Mouse (Mus musculus) macrophage (primary cell): ENCODE results near the gene Fkbp10. TPM values are rescaled to one million over a fixed set of nuclear protein-coding genes. Genes with fewer than 3 reads are reported as not detected.
A peak's percentile ranks its signal among the peaks of the same experiment; 100 is the strongest.

Experiments
- H3K27ac ChIP-seq: fragments of 350-480 bp; formaldehyde crosslinking; 2 replicates; pipeline ENCODE4 v1.9.0; 2021
- H3K36me3 ChIP-seq: fragments of 350-480 bp; formaldehyde crosslinking; 2 replicates; pipeline ENCODE4 v1.9.0; 2021; ENCODE audit errors: inconsistent target
- H3K4me3 ChIP-seq: fragments of 350-480 bp; formaldehyde crosslinking; 2 replicates; pipeline ENCODE4 v1.9.0; 2021; ENCODE audit errors: inconsistent target
- H3K79me2 ChIP-seq: fragments of 350-480 bp; formaldehyde crosslinking; 2 replicates; pipeline ENCODE4 v1.9.0; 2021; ENCODE audit errors: inconsistent target
- WGBS: methylation state at CpG from one replicate; pipeline ENCODE4 v1.1.7; 2026; ENCODE audit warnings: inconsistent platforms; ENCODE audit not compliant: missing documents; 5-methylcytosine and 5-hydroxymethylcytosine counted together
- polyA plus RNA-seq: library from polyadenylated mRNA; stranded (reverse); fragments of 250-400 nt; gene quantifications from 3 replicates; pipeline ENCODE4 v1.2.4, GENCODE M21; 2018; ENCODE audit warnings: inconsistent platforms

Fkbp10 gene
- polyA plus RNA-seq, 1 experiment from 2014 or later: not detected

DNA sequence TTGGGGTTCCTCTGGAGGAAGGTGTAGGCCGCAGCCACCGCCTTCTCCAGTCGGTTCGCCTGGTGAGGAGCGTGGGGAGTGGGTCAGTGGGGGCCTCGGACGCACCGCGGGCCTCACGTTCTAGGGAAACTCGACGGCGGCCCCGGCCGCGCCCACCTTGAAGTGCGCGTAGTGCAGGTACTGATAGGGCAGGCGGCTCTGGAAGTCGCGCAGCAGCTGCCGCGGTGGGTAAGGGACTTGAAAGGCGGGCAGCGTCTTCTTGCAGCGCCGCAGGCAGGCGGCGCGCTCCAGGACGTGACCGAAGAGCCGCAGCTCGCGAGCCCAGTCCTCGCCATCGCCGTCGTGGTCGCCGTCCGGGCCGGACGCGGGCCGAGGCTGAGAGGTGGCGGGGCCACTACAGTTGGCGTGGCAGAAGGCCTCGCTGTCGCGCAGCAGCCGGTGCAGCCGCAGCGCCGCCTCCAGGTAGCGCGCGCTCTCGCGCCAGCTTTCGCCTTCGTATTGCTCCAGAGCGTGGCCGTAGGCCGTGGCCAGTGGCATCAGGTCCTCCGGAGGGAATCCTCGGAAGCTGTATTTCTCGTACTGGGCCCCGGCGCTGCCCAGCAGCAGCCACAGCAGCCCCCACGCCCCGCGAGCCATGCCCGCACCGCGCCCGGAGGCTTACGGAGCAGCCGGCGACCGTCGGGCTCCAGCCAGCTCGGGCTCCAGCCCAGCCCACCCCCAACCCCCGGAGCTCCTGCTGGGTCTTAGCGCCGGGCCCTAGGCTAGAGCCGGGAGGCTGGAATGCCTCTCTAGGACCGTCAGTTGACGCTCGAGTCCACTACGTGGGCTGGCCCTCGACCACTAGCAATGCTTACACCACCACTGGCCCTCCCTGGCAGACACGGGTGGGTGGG lies 1.2 kb upstream of the Fkbp10 start, which contains the start of gene P3h4:
Gene P3h4, minus strand, starts transcription at position 816 of the 893 bp plus-strand sequence.
- no peak within 1 kb of the TSS for H3K4me3 ChIP-seq
- no peak within 1 kb of the TSS for H3K27ac ChIP-seq

DNA sequence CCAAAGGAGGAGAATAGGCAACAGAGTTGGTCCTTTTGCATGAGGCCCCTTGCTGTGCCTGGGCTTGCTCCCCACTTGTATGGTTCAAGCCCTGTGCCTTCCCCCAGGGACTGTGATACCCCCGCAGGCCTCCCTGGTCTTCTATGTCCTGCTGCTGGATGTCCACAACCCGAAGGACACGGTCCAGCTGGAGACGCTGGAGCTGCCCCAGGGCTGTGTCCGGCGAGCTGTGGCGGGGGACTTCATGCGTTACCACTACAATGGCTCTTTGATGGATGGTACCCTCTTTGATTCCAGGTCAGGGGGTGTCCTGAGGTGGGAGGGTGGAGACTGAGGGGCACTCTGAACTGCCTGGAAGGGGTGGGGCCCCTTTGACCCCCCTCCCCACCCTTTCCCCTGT lies 6.0 kb downstream of the Fkbp10 start:
- no peaks in the 10 kb centered on the region for H3K79me2 ChIP-seq
- H3K4me3 ChIP-seq: no peak overlapping the region
- 95% methylated on average over 8 of the region's 8 CpGs for WGBS
- no peak overlapping the region for H3K27ac ChIP-seq
- no peaks in the 10 kb centered on the region for H3K36me3 ChIP-seq

More for the DNA sequence above, 1.2 kb upstream of the Fkbp10 start, which contains the start of gene P3h4:
- H3K79me2 ChIP-seq: no peaks in the 10 kb centered on the region
- H3K36me3 ChIP-seq: no peaks in the 10 kb centered on the region
- WGBS: 11% methylated on average over 86 of the region's 93 CpGs

DNA sequence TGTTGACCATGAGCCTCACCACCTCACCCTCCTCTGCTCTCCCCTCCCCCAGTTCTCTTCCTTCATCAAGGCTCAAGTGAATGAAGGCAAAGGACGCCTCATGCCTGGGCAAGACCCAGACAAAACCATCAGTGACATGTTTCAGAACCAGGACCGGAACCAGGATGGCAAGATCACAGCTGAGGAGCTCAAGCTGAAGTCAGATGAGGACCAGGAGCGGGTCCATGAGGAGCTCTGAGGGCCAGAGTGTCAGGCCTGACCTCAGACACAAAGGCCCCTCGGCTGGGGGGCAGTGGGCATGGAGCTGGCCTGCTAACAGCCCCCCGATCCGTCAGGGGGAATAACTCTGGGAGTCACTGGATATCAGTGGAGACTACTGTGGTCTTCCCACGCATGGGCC lies 8.3 kb downstream of the Fkbp10 start:
- 94% methylated on average over 7 of the region's 7 CpGs for WGBS
- no peak overlapping the region for H3K4me3 ChIP-seq
- H3K79me2 ChIP-seq: no peaks in the 10 kb centered on the region
- H3K36me3 ChIP-seq: no peaks in the 10 kb centered on the region
- H3K27ac ChIP-seq: no peak overlapping the region

DNA sequence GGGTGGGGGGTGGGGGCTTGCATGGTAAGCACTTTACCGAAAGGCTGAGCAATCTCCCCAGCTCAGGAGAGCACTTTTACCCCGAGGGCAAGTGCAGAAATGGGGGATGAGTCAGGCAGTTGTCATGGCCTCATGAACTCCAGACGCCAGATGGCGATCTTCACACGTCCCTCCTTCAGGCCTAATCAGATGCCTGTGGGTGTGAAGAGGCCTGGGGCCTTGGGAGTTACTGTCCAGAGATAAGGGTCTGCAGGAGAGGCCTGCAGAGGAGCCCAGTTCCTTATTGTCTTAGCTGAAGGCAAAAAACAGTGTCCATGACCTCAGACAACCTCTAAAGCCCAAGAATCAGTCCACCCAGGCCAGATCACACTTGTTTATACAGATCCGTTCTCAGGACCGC lies 10.4 kb downstream of the Fkbp10 start:
- H3K4me3 ChIP-seq: no peak overlapping the region
- no peaks in the 10 kb centered on the region for H3K79me2 ChIP-seq
- H3K27ac ChIP-seq: no peak overlapping the region
- H3K36me3 ChIP-seq: no peaks in the 10 kb centered on the region
- 63% methylated on average over 7 of the region's 7 CpGs for WGBS

DNA sequence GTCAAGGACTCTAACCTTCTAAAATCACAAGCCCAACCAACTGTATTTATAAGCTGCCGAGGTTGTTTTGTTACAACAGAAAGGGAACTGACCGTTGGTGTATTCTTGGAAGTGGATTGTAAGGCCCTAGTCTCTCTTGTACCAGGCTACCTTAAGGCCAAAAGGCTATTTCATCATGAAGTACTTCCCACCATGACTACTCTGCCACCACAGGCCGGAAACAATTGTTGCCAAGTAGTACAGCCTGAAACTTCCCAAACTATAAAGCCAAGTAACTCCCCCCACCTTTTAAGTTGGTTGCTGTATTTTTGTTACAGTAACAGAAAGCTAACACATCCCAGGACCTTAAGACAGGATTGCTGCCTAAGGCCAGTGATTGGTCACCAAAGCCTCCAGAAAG lies 11.3 kb downstream of the Fkbp10 start:
- H3K27ac ChIP-seq: no peak overlapping the region
- no peak overlapping the region for H3K4me3 ChIP-seq
- 38% methylated on average over 3 of the region's 3 CpGs for WGBS
- H3K79me2 ChIP-seq: no peaks in the 10 kb centered on the region
- no peaks in the 10 kb centered on the region for H3K36me3 ChIP-seq

DNA sequence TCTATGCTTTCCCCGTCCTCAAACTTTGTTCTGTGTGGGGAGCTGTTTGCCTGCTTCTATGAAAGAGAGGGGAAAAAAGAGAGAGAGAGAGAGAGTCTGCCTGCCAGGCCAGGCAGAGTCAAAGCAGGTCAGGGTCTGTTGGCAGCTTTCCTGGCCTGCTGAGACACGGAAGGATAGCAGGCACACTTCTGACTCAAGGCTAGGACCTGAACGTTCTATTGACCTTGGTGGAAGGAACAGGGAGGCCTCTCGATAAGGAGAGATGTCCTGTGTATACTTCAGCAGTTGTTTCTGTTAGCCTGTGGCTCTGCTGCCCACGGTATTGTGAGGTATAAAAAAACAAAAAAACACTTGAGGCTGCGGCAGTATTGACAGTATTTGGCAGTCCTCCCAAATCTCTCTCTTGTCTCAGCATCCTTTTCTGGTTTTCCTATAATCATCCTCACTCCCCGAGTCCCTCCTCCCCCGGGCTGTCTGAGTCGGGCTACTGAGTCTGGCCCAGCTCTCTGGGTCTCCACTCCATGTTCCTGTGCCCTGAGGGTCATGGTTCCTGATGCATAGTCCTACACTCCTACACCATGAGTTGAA lies 13.2 kb downstream of the Fkbp10 start:
- WGBS: 91% methylated on average over 9 of the region's 9 CpGs
- H3K79me2 ChIP-seq: no peaks in the 10 kb centered on the region
- no peak overlapping the region for H3K4me3 ChIP-seq
- H3K27ac ChIP-seq: no peak overlapping the region
- H3K36me3 ChIP-seq: no peaks in the 10 kb centered on the region

DNA sequence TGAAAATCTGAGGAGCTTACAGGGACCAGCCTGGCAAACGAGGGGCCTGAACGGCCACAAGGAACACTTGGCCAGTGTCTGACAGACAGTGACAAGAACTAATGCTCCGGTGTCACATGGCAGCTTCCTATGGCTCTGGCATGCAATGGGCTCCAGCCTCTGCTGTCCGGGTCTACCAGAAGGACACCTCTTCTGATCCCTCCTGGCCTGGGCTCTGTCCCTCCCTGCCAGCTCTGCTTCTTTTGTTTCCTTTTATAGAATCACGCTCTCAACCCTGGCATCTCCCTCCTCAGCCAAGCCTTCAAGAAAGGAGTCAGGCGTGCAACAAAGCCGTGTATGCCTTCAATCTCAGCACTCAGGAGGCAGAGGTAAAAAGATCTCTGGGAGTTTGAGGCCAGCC lies 14.6 kb downstream of the Fkbp10 start:
- no peaks in the 10 kb centered on the region for H3K79me2 ChIP-seq
- no peak overlapping the region for H3K4me3 ChIP-seq
- WGBS: 94% methylated on average over 7 of the region's 7 CpGs
- H3K36me3 ChIP-seq: no peaks in the 10 kb centered on the region
- H3K27ac ChIP-seq: no peak overlapping the region

DNA sequence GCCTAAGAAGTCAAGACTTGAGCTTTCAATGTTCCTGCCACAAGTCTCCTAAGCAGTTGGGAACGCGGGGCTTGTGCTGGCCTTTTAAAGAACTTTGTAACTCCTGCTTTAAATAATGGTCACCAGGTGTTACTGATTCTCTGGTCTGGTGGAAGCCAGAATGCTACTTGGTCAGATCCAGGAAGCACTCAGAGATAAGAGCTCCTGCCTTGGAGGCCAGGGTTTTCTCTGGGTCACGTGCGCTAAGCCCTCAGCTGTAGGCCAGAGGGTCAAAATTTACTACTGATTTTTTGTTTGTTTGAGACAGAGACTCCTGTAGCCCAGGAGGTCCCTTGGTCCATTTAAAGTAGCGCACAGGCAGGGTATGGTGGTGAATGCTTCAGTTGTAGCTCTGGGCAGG lies 16.5 kb downstream of the Fkbp10 start:
- Histone ChIP-seq H3K4me3 (no peak overlapping the region), H3K36me3 (no peaks in the 10 kb centered on the region), H3K27ac (no peak overlapping the region), H3K79me2 (no peaks in the 10 kb centered on the region)
- WGBS: 96% methylated on average over 5 of the region's 5 CpGs

DNA sequence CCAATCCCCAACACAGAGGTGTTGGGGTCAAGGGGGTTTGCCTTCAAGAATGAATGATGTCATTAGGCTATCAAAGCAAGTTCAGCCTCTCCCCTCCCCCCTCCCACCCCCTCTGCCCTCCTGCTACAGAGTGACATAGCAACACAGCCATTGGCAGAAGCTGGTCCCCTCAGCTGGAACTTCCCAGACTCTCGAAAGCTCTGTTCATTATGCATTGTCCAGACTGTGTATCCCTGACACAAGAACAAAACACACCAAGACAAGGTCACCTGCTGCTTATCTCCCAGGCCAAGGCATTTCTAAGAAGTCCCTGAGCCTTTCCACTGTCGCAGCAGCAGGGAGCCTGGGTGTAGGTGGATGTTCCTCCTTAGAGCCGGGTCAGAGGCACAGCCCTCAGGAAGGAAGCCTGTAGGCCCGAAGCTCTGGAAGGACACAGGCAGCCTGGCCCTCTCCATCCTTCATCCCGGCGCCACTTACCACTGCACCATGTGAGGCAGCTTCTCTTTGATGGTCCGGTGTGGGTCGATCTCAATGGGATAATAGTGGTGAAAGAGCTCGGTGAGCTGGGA lies 20.3 kb downstream of the Fkbp10 start:
- WGBS: 98% methylated on average over 7 of the region's 9 CpGs
- Histone ChIP-seq H3K4me3 (no peak overlapping the region), H3K27ac (no peak overlapping the region), H3K79me2 (no peaks in the 10 kb centered on the region), H3K36me3 (no peaks in the 10 kb centered on the region)

DNA sequence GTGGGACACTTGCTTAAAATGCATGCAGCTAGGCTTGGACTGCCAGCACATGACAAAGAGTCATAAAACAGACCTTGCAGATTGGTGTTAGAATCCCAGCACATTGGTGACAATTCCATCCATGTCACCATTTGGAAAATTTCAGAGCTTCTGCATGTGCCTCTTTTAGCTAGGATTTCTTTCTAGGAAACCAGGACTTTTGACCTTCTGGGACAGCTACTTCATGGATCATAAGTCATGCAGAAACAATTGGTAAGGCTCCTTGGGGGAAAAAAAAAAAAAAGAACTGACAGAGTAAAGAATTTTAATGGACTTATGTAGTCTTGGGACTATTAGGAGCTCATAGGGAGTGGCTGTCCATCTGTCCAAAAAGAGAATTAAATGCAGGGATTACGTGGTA lies 22.4 kb downstream of the Fkbp10 start:
- Histone ChIP-seq H3K79me2 (no peaks in the 10 kb centered on the region), H3K4me3 (no peak overlapping the region), H3K36me3 (no peaks in the 10 kb centered on the region), H3K27ac (no peak overlapping the region)
- WGBS: 93% methylated on average over 1 of the region's 1 CpGs

DNA sequence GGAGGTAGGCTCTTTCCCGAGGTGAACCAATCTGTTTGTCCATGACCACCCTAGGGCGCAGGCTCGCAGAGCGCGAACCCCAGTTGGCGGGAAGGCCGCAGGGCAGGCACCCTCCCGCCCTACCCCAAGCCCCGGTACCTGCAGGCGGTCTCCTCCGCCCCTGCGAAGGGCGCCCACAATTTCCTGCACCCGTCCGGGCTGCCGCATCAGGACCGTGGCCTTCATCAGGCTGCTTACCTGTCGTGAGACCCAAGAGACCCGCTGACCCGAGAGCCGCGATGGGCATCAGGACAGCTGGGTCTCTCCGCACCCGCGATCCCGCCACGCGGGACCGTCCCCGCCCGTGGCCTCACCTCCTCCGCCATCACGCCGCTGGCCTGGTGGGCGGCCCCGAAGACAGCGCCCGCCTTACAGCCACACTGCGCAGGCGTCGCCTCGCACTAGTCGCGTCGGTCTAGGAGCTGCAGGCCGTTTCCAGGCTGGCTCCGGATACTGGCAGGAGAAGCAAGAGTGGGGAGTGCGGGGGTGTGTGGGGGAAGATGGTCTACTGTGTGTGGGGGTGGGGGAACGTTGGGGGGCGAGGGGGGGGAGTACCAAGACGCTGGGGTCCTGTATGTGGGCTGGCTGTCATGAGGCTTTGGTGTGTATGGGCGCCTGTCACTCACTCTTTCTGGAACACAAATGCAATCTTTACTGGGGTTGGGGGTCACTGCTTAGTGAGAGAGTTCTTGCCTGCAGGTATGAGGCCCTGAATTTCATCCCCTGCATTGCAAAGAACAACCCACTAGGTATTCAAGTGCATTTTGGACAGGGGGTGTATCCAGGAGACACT lies 25.4 kb downstream of the Fkbp10 start:
- Histone ChIP-seq H3K79me2 (no peaks in the 10 kb centered on the region), H3K4me3 (peak overlapping the region; percentile 26), H3K36me3 (no peaks in the 10 kb centered on the region), H3K27ac (no peak overlapping the region)
- 2% methylated on average over 42 of the region's 52 CpGs for WGBS

DNA sequence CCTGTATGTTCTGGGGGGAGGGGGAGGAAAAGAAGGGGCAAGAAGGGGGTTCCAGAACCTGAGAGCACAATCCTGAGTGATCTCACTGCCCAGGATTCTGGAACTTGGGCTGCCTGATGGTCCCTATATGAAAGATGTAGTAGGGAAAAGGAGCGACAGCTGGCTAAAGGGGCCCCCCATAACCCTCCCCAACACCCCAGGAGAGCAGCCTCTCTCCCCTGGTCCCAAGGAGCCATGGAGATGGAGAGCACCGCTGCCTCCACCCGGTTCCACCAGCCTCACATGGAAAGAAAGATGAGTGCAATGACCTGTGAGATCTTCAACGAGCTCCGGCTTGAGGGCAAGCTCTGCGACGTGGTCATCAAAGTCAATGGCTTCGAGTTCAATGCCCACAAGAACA lies 26.3 kb downstream of the Fkbp10 start, which contains the start of the genes Nt5c3b and Klhl10:
Gene Nt5c3b, minus strand, starts transcription at position 12 of the 400 bp plus-strand sequence.
Gene Klhl10, plus strand, starts transcription at position 121 of the 400 bp plus-strand sequence.
- H3K79me2 ChIP-seq: no peaks in the 10 kb centered on the region
- peak within 1 kb of the TSS; percentile 26 for H3K4me3 ChIP-seq
- 90% methylated on average over 8 of the region's 8 CpGs for WGBS
- H3K36me3 ChIP-seq: no peaks in the 10 kb centered on the region
- H3K27ac ChIP-seq: no peak within 1 kb of the TSS

DNA sequence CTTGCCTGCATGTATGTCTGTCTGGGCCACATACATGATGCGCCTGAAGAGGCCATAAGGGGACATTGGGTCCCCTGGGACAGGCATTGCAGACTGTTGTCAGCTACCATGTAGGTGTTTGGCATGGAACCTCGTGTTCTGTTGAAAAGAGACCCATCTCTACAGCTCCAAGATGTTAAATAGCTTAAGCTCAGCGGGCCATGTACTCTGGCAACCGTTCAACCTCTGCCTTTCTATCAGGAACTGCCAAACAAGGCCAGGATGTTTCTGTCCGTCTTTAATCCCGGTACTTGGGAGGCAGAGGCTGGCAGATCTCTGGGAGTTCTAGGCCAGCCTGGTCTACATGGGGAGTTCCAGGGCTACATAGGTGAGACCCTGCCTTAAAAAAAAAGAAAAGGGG lies 27.1 kb downstream of the Fkbp10 start:
- 93% methylated on average over 6 of the region's 6 CpGs for WGBS
- H3K27ac ChIP-seq: no peak overlapping the region
- H3K36me3 ChIP-seq: no peaks in the 10 kb centered on the region
- no peak overlapping the region for H3K4me3 ChIP-seq
- H3K79me2 ChIP-seq: no peaks in the 10 kb centered on the region

DNA sequence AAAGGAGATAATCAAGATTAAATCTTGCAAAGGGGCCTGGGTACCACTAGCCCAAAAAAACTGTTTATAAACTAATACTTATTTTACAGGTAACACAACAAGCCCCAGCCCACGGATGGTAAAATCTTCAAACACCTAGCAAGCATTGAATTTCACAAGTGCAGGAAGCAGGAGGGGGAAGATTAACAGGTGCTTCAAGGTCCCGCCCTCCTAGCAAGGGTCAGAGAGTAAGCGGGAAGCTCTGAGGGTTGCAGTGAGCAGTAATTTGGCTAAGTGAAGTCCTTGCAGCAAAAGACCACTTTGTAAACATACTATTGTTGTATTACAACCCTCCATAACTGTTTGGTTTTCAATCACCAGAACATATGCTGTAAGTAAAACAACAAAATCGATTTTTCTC lies 41.8 kb downstream of the Fkbp10 start:
- Histone ChIP-seq H3K79me2 (peaks cover 39% of the 10 kb centered on the region), H3K36me3 (peaks cover 10% of the 10 kb centered on the region; the same call in 1 of the 2 replicates), H3K27ac (no peak overlapping the region), H3K4me3 (no peak overlapping the region)
- 76% methylated on average over 4 of the region's 4 CpGs for WGBS
